Mouse (Mus musculus) hindbrain, embryonic 13.5 days (tissue): ENCODE data around the gene Rap2a. TPM values are rescaled to one million over a fixed set of nuclear protein-coding genes. Genes with fewer than 3 reads are reported as not detected.

Experiments used
- ATAC-seq: fragments of 200-750 bp; cut with Nextera tagmentation; 2 replicates; pipeline ENCODE4 v1.8.0; 2017; ENCODE audit warnings: moderate TSS enrichment; ENCODE audit not compliant: low FRiP score
- H3K27ac ChIP-seq: fragments of 300-500 bp; sonication (generic); 2 replicates; pipeline ENCODE4 v1.5.1; 2015; ENCODE audit warnings: inconsistent platforms, mild to moderate bottlenecking, moderate library complexity
- H3K27me3 ChIP-seq: fragments of 300-500 bp; sonication (generic); 2 replicates; pipeline ENCODE4 v1.6.1; 2015; ENCODE audit warnings: mild to moderate bottlenecking, inconsistent platforms
- H3K36me3 ChIP-seq: fragments of 300-500 bp; sonication (generic); 2 replicates; pipeline ENCODE4 v1.6.1; 2015; ENCODE audit warnings: mild to moderate bottlenecking, inconsistent platforms
- H3K4me1 ChIP-seq: fragments of 300-500 bp; sonication (generic); replicated peaks from 2 replicates; pipeline ENCODE4 v1.6.1; 2015; ENCODE audit warnings: inconsistent platforms
- H3K4me2 ChIP-seq: fragments of 300-500 bp; sonication (generic); 2 replicates; pipeline ENCODE4 v1.6.1; 2015; ENCODE audit warnings: inconsistent platforms, mild to moderate bottlenecking, moderate library complexity
- H3K4me3 ChIP-seq: fragments of 300-500 bp; sonication (generic); 2 replicates; pipeline ENCODE4 v1.5.1; 2015; ENCODE audit warnings: mild to moderate bottlenecking, inconsistent platforms
- H3K9ac ChIP-seq: fragments of 300-500 bp; sonication (generic); 2 replicates; pipeline ENCODE4 v1.6.1; 2015; ENCODE audit warnings: mild to moderate bottlenecking, inconsistent platforms
- H3K9me3 ChIP-seq: fragments of 300-500 bp; sonication (generic); 2 replicates; pipeline ENCODE4 v1.6.1; 2016; ENCODE audit warnings: inconsistent platforms
- WGBS: fragments of 180-500 bp; shearing (Covaris S2); methylation state at CpG from one replicate; pipeline ENCODE4 v1.1.7; 2015; 5-methylcytosine and 5-hydroxymethylcytosine counted together
- polyA plus RNA-seq: library from polyadenylated mRNA; unstranded; fragments of >200 nt; fragmentation: Nextera tagmentation; extraction: Ambion mirVana; gene quantifications from 2 replicates; pipeline ENCODE4 v1.2.1, GENCODE M21; 2015

Gene Rap2a
- polyA plus RNA-seq, 1 experiment from 2014 or later: 15.7 TPM

- H3K4me1 ChIP-seq: peaks cover 27% of the 10 kb centered on the region
- no peaks in the 10 kb centered on the region for H3K27me3 ChIP-seq
- WGBS: 73% methylated on average over 7 of the region's 7 CpGs
- peak overlapping the region; percentile 40; the same call in 1 of the 2 replicates for H3K27ac ChIP-seq
- H3K9me3 ChIP-seq: no peaks in the 10 kb centered on the region
- no peaks in the 10 kb centered on the region for H3K36me3 ChIP-seq
- H3K4me2 ChIP-seq: peak overlapping the region; percentile 62
- H3K9ac ChIP-seq: peak overlapping the region; percentile 77
- no peak for ATAC-seq
- H3K4me3 ChIP-seq: peak overlapping the region; percentile 84
These were observed 2.0 kb upstream of the Rap2a start for GRCm38 (mm10) chr14:120476186-120476697.

- WGBS: 0% methylated on average over 46 of the region's 46 CpGs
- Histone ChIP-seq H3K9me3 (no peaks in the 10 kb centered on the region), H3K36me3 (0 out of 2 replicates have a peak, but pooled peaks cover 3% of the 10 kb centered on the region), H3K9ac (peak overlapping the region; percentile 89), H3K4me2 (peak overlapping the region; percentile 70), H3K27me3 (no peaks in the 10 kb centered on the region), H3K27ac (peak overlapping the region; percentile 99), H3K4me3 (peak overlapping the region; percentile 84), H3K4me1 (peaks cover 31% of the 10 kb centered on the region)
- peak; percentile 97 for ATAC-seq
These were observed 809 bp upstream of the Rap2a start for GRCm38 (mm10) chr14:120477288-120477981.

GRCm38 (mm10) chr14:120478641-120479341 lies 547 bp downstream of the Rap2a start:
- under 1% methylated on average over 62 of the region's 62 CpGs for WGBS
- H3K9me3 ChIP-seq: no peaks in the 10 kb centered on the region
- H3K4me2 ChIP-seq: peak overlapping the region; percentile 70
- peak overlapping the region; percentile 89 for H3K9ac ChIP-seq
- H3K27ac ChIP-seq: peak overlapping the region; percentile 99
- peaks cover 31% of the 10 kb centered on the region for H3K4me1 ChIP-seq
- peak overlapping the region; percentile 84 for H3K4me3 ChIP-seq
- no peak; the same call in 1 of the 2 replicates for ATAC-seq
- no peaks in the 10 kb centered on the region for H3K27me3 ChIP-seq
- H3K36me3 ChIP-seq: 0 out of 2 replicates have a peak, but pooled peaks cover 3% of the 10 kb centered on the region

DNA sequence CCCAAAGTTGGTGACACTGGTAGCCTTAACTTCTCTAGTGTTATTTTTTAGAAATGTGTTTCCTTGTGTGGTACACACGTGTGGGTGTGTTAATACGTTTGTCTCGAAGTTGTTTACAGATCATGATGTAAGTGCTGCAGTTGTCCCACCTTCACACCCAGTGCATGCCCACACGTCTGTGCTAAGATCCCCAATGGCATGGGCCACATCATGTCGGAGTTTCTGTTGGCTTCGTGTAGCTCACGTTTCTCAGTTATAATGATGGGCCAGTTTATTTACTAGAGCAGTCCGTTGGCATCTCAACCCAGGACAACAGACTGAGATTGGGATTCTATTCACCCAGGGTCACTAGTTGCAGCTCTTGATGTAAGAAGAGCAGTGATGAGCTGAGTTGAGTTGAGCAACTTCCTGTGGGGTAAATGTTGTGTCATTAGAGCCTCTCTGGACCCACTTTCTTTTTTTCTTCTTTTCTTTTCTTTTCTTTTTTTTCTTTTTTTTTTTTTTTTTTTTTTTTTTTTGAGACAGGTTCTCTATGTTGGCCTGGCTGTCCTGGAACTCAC lies 2.2 kb downstream of the Rap2a start:
- Histone ChIP-seq H3K36me3 (peaks cover 7% of the 10 kb centered on the region), H3K27ac (no peak overlapping the region), H3K4me3 (peak overlapping the region; percentile 84; the same call in 1 of the 2 replicates), H3K9ac (no peak overlapping the region), H3K9me3 (no peaks in the 10 kb centered on the region), H3K4me1 (peaks cover 36% of the 10 kb centered on the region), H3K27me3 (no peaks in the 10 kb centered on the region), H3K4me2 (peak overlapping the region; percentile 70)
- ATAC-seq: no peak
- WGBS: 86% methylated on average over 8 of the region's 8 CpGs

DNA sequence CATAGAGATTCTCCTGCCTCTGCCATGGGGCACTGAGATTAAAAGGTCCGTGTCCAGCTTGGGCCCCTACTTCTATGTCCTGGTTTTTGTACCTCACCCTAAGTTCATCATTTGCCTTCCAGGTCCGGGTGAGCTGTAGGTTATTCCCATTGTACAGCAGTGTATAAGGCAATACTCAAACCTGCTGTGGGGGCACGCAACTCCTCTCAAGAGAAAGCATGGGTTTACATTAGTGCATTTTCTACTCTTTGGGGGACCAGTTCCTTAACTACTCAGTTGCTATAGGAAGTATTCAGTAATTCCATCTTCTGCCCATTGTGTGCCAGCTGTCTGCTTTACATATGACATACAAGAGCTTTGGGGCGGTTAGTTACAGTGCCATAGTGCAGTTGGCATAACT lies 2.7 kb downstream of the Rap2a start:
- Histone ChIP-seq H3K36me3 (peaks cover 7% of the 10 kb centered on the region), H3K9ac (no peak overlapping the region), H3K27me3 (no peaks in the 10 kb centered on the region), H3K27ac (no peak overlapping the region), H3K4me1 (peaks cover 36% of the 10 kb centered on the region), H3K4me2 (peak overlapping the region; percentile 34; the same call in 1 of the 2 replicates), H3K4me3 (no peak overlapping the region), H3K9me3 (no peaks in the 10 kb centered on the region)
- WGBS: 94% methylated on average over 4 of the region's 4 CpGs
- no peak for ATAC-seq

DNA sequence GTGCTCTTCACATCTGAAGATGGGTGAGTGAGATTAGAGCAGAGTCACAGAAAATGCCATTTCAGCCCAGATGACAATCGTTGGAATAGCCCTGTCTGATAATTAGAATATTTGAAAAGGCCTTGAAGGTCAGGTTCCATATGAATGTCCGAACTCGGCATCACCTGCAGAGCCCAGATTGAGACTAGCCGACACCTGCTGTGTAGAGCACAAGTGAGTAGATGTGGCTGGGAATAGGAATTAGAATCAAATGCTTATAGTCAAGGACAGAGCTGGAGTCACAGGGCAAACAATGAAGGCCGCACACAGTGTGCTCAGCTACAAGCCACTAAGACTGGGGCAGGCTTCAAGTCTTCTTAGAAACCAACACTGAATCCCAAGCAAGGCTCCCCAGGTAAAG lies 6.3 kb downstream of the Rap2a start:
- 89% methylated on average over 5 of the region's 5 CpGs for WGBS

GRCm38 (mm10) chr14:120496284-120496683 lies 18.0 kb downstream of the Rap2a start:
- H3K27ac ChIP-seq: no peak overlapping the region
- no peak for ATAC-seq
- no peaks in the 10 kb centered on the region for H3K27me3 ChIP-seq
- 76% methylated on average over 5 of the region's 5 CpGs for WGBS
- H3K9me3 ChIP-seq: no peaks in the 10 kb centered on the region
- H3K4me1 ChIP-seq: peaks cover 32% of the 10 kb centered on the region
- H3K4me2 ChIP-seq: no peak overlapping the region
- no peaks in the 10 kb centered on the region for H3K36me3 ChIP-seq
- no peak overlapping the region for H3K9ac ChIP-seq
- H3K4me3 ChIP-seq: no peak overlapping the region

More for the DNA sequence above, 6.3 kb downstream of the Rap2a start:
- Histone ChIP-seq H3K27ac (no peak overlapping the region), H3K9ac (no peak overlapping the region), H3K9me3 (no peaks in the 10 kb centered on the region), H3K4me1 (peaks cover 25% of the 10 kb centered on the region), H3K36me3 (peaks cover 7% of the 10 kb centered on the region), H3K4me2 (no peak overlapping the region), H3K4me3 (no peak overlapping the region), H3K27me3 (no peaks in the 10 kb centered on the region)
- no peak for ATAC-seq

DNA sequence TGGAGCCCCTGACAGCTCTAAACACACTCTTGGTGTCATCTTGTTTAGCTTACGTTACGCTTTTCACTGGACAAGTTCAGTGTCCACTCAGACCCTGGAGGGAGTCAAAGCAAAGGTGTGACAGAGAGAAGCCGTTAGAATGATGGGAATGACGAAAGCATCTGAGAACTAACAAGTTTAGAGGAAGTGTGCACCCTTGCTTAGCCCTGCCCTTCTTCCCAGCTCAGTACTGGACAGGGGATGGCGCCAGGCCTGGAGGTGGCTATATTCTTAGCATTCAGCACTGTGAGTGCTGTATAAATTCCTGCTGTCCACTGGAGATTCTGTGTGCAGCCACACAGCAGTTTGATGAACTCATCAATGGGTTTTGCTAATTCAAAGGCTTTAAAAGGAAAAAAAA lies 18.6 kb downstream of the Rap2a start:
- Histone ChIP-seq H3K27ac (no peak overlapping the region), H3K9me3 (no peaks in the 10 kb centered on the region), H3K36me3 (peaks cover 4% of the 10 kb centered on the region; the same call in 1 of the 2 replicates), H3K4me3 (no peak overlapping the region), H3K4me1 (peaks cover 32% of the 10 kb centered on the region), H3K9ac (no peak overlapping the region), H3K4me2 (no peak overlapping the region), H3K27me3 (no peaks in the 10 kb centered on the region)
- 83% methylated on average over 5 of the region's 5 CpGs for WGBS
- no peak for ATAC-seq

- Histone ChIP-seq H3K9ac (no peak overlapping the region), H3K4me3 (no peak overlapping the region), H3K36me3 (peaks cover 9% of the 10 kb centered on the region; the same call in 1 of the 2 replicates), H3K27me3 (no peaks in the 10 kb centered on the region), H3K4me1 (peaks cover 28% of the 10 kb centered on the region), H3K27ac (no peak overlapping the region), H3K9me3 (no peaks in the 10 kb centered on the region), H3K4me2 (no peak overlapping the region)
- ATAC-seq: no peak
- 94% methylated on average over 10 of the region's 10 CpGs for WGBS
These were observed 20.9 kb downstream of the Rap2a start for GRCm38 (mm10) chr14:120499096-120499495.

DNA sequence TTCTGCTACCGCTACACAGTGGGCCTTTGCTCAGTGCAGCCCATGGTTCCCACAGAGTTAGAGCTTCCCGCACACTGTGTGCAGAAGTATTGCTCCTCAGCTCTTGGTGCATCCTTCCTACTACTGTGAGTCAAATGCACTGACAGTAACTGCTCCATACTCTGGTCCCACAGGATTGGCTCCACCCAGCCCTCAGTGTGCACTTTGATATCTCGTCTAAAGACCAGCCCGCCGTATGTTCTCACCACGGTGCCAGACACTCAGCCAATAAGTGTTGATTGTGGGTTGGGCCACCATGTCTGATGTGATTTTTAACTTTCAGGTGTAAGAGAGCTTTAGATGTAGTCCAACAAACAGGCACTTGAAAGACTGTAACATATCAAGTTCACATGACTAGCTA lies 21.4 kb downstream of the Rap2a start:
- Histone ChIP-seq H3K9me3 (no peaks in the 10 kb centered on the region), H3K9ac (no peak overlapping the region), H3K27me3 (no peaks in the 10 kb centered on the region), H3K36me3 (peaks cover 10% of the 10 kb centered on the region), H3K4me3 (no peak overlapping the region), H3K27ac (no peak overlapping the region), H3K4me2 (no peak overlapping the region), H3K4me1 (peaks cover 23% of the 10 kb centered on the region)
- 93% methylated on average over 6 of the region's 6 CpGs for WGBS
- ATAC-seq: no peak

GRCm38 (mm10) chr14:120500021-120500560 lies 21.8 kb downstream of the Rap2a start:
- H3K27ac ChIP-seq: no peak overlapping the region
- no peak overlapping the region for H3K4me3 ChIP-seq
- no peaks in the 10 kb centered on the region for H3K27me3 ChIP-seq
- WGBS: 88% methylated on average over 12 of the region's 12 CpGs
- H3K9ac ChIP-seq: no peak overlapping the region
- peaks cover 21% of the 10 kb centered on the region for H3K4me1 ChIP-seq
- H3K36me3 ChIP-seq: peaks cover 13% of the 10 kb centered on the region
- ATAC-seq: no peak
- H3K4me2 ChIP-seq: no peak overlapping the region
- H3K9me3 ChIP-seq: no peaks in the 10 kb centered on the region

DNA sequence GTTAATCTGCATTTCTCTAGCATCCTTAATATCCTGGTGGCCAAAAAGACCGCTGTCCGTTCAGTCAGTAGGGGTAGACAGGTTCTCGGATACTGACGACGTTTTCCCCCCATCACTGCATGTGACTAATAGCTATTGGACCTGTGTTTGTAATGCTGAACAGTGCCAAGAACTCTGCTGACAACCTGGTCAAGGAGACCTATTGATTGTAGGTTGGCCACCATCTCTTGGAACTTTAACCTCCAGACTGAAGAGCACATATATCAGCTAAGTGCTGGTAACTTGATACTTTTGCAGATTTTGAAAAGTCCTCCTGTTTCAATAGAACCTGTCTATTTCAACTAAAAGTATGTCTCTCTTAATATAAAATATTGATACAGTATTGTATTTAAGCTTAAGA lies 22.5 kb downstream of the Rap2a start:
- ATAC-seq: no peak
- Histone ChIP-seq H3K9me3 (no peaks in the 10 kb centered on the region), H3K4me2 (no peak overlapping the region), H3K4me1 (peaks cover 18% of the 10 kb centered on the region), H3K27ac (no peak overlapping the region), H3K36me3 (peaks cover 15% of the 10 kb centered on the region), H3K9ac (no peak overlapping the region), H3K4me3 (no peak overlapping the region), H3K27me3 (no peaks in the 10 kb centered on the region)
- 93% methylated on average over 5 of the region's 5 CpGs for WGBS
